Mouse (Mus musculus) forebrain, embryonic 11.5 days (tissue): ENCODE data around the gene BC029722. TPM values are rescaled to one million over a fixed set of nuclear protein-coding genes. Genes with fewer than 3 reads are reported as not detected.

ENCODE experiments used
- ATAC-seq: fragments of 200-750 bp; cut with Nextera tagmentation; replicated peaks from 2 replicates; pipeline ENCODE4 v1.8.0; 2017; ENCODE audit warnings: moderate TSS enrichment; ENCODE audit not compliant: low FRiP score
- DNase-seq: peaks from one replicate; pipeline ENCODE4 v3.0.0-alpha.2; 2017; ENCODE audit warnings: low spot score
- H3K27ac ChIP-seq: fragments of 300-500 bp; sonication (generic); 2 replicates; pipeline ENCODE4 v1.5.1; 2014; ENCODE audit warnings: low read depth, low read length
- H3K27me3 ChIP-seq: fragments of 300-500 bp; sonication (generic); 2 replicates; pipeline ENCODE4 v1.6.1; 2014; ENCODE audit warnings: mild to moderate bottlenecking, low read length, mixed read lengths; ENCODE audit not compliant: control insufficient read depth, insufficient read depth
- H3K36me3 ChIP-seq: fragments of 300-500 bp; sonication (generic); 2 replicates; pipeline ENCODE4 v1.6.1; 2014; ENCODE audit warnings: mild to moderate bottlenecking, low read length, moderate library complexity, mixed read lengths; ENCODE audit not compliant: control insufficient read depth, insufficient read depth
- H3K4me1 ChIP-seq: fragments of 300-500 bp; sonication (generic); replicated peaks from 2 replicates; pipeline ENCODE4 v1.6.1; 2014; ENCODE audit warnings: low read length, mixed read lengths; ENCODE audit not compliant: control insufficient read depth, insufficient read depth
- H3K4me2 ChIP-seq: fragments of 300-500 bp; sonication (generic); 2 replicates; pipeline ENCODE4 v1.6.1; 2014; ENCODE audit warnings: low read depth, mild to moderate bottlenecking, low read length, moderate library complexity, mixed read lengths; ENCODE audit not compliant: severe bottlenecking
- H3K4me3 ChIP-seq: fragments of 300-500 bp; sonication (generic); 2 replicates; pipeline ENCODE4 v1.5.1; 2014; ENCODE audit warnings: low read depth, low read length
- H3K9ac ChIP-seq: fragments of 300-500 bp; sonication (generic); 2 replicates; pipeline ENCODE4 v1.6.1; 2014; ENCODE audit warnings: low read length
- H3K9me3 ChIP-seq: fragments of 300-500 bp; sonication (generic); 2 replicates; pipeline ENCODE4 v1.6.1; 2016; ENCODE audit warnings: low read length, mixed read lengths; ENCODE audit not compliant: control insufficient read depth
- WGBS: fragments of 180-500 bp; shearing (Covaris S2); extraction: QIAGEN DNeasy Blood & Tissue Kit; methylation state at CpG from one replicate; pipeline ENCODE4 v1.1.7; 2014; 5-methylcytosine and 5-hydroxymethylcytosine counted together
- polyA plus RNA-seq: library from polyadenylated mRNA; unstranded; fragments of >200 nt; fragmentation: Nextera tagmentation; extraction: Ambion mirVana; gene quantifications from 2 replicates; pipeline ENCODE4 v1.2.1, GENCODE M21; 2014

Gene BC029722
- polyA plus RNA-seq, 1 experiment from 2014 or later: 6.9 TPM

- Histone ChIP-seq H3K9ac (no peak overlapping the region), H3K36me3 (no peaks in the 10 kb centered on the region), H3K4me1 (no peaks in the 10 kb centered on the region), H3K27ac (no peak overlapping the region), H3K4me3 (no peak overlapping the region), H3K27me3 (no peaks in the 10 kb centered on the region), H3K9me3 (no peaks in the 10 kb centered on the region), H3K4me2 (no peak overlapping the region)
- DNase-seq (no peak), ATAC-seq (no peak)
- WGBS: 59% methylated on average over 3 of the region's 3 CpGs
Observed at GRCm38 (mm10) chr2:155802761-155803160, 16.5 kb downstream of the BC029722 start.

DNA sequence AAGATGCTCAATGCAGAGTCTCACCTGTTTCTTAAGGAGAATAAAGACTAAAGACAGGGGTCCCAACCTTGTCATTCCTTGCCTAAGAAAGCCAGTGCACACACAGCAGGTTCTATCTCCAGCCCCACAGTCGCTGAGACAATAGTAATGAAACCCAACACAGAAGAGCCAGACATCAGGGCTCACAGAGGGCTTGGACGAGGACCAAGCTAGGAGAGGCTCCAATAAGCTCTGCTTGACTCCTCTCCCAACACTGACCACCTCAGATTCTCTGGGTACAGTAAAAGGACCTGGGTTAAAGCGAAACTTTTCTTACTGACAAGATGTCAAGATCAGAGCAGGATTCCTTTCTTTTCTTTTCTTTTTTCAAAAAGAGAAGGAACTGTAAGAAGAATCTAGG lies 20.6 kb downstream of the BC029722 start:
- Histone ChIP-seq H3K27me3 (no peaks in the 10 kb centered on the region), H3K36me3 (no peaks in the 10 kb centered on the region), H3K27ac (no peak overlapping the region), H3K4me3 (no peak overlapping the region), H3K4me1 (no peaks in the 10 kb centered on the region), H3K9ac (no peak overlapping the region), H3K9me3 (no peaks in the 10 kb centered on the region), H3K4me2 (no peak overlapping the region)
- WGBS: 64% methylated on average over 3 of the region's 3 CpGs
- ATAC-seq: no peak
- DNase-seq: no peak

- DNase-seq (no peak), ATAC-seq (no peak)
- Histone ChIP-seq H3K27me3 (no peaks in the 10 kb centered on the region), H3K4me1 (no peaks in the 10 kb centered on the region), H3K36me3 (no peaks in the 10 kb centered on the region), H3K9me3 (no peaks in the 10 kb centered on the region), H3K4me2 (no peak overlapping the region), H3K4me3 (no peak overlapping the region), H3K27ac (no peak overlapping the region), H3K9ac (no peak overlapping the region)
- WGBS: 89% methylated on average over 12 of the region's 12 CpGs
Observed at GRCm38 (mm10) chr2:155794674-155795445, 24.4 kb downstream of the BC029722 start.

DNA sequence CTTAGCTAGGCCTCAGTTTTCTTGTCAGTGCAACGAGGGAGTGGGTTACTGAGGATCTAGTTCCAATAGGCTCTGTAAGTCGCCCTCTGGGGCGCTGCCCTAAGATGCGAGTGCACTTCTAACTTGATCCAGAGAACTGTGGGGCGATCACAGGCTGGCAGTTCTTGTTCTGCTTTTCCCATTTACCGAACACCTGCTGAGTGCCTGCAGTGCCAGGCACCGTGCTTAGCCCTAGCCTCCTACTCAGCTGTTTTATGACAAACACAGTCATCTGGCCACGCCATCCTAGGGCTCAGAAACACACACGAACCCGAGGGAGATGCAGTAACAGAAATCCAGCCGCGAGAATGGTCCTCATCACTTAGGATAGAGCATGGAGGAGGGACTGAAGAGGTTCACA lies 26.3 kb downstream of the BC029722 start:
- Histone ChIP-seq H3K9ac (no peak overlapping the region), H3K4me3 (no peak overlapping the region), H3K4me1 (no peaks in the 10 kb centered on the region), H3K27me3 (no peaks in the 10 kb centered on the region), H3K4me2 (peak overlapping the region; percentile 11; the same call in 1 of the 2 replicates), H3K9me3 (no peaks in the 10 kb centered on the region), H3K27ac (no peak overlapping the region), H3K36me3 (no peaks in the 10 kb centered on the region)
- ATAC-seq (no peak), DNase-seq (no peak)
- WGBS: 27% methylated on average over 12 of the region's 12 CpGs

GRCm38 (mm10) chr2:155787949-155788931 lies 31.0 kb downstream of the BC029722 start:
- Histone ChIP-seq H3K36me3 (no peaks in the 10 kb centered on the region), H3K9me3 (no peaks in the 10 kb centered on the region), H3K4me2 (no peak overlapping the region), H3K9ac (no peak overlapping the region), H3K27ac (no peak overlapping the region), H3K27me3 (no peaks in the 10 kb centered on the region), H3K4me1 (no peaks in the 10 kb centered on the region), H3K4me3 (no peak overlapping the region)
- no peak for ATAC-seq
- WGBS: 84% methylated on average over 18 of the region's 18 CpGs
- no peak for DNase-seq

DNA sequence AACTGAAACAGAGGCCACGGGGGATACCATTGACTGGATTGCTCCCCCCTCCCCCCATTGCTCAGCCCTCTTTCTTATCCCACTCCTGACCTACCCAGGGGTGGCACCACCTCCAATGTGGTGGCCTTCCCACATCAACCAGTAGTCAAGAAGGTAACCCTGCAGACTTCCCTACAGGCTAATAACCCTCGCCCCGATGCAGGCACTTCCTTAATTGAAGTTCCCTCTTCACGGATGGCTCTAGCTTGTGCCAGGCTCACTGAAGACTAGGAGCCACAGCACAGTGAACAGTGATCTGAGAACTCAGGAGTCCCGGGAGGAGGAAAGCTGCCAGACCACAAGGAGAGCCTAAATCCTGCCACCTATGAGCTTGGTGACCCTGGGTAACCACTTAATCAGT lies 32.3 kb downstream of the BC029722 start:
- 78% methylated on average over 5 of the region's 5 CpGs for whole genome bisulfite sequencing
- Histone ChIP-seq H3K27ac (no peak overlapping the region), H3K36me3 (no peaks in the 10 kb centered on the region), H3K4me2 (no peak overlapping the region), H3K4me3 (no peak overlapping the region), H3K9ac (no peak overlapping the region), H3K9me3 (no peaks in the 10 kb centered on the region), H3K27me3 (no peaks in the 10 kb centered on the region), H3K4me1 (no peaks in the 10 kb centered on the region)
- ATAC-seq: no peak
- DNase-seq: no peak

DNA sequence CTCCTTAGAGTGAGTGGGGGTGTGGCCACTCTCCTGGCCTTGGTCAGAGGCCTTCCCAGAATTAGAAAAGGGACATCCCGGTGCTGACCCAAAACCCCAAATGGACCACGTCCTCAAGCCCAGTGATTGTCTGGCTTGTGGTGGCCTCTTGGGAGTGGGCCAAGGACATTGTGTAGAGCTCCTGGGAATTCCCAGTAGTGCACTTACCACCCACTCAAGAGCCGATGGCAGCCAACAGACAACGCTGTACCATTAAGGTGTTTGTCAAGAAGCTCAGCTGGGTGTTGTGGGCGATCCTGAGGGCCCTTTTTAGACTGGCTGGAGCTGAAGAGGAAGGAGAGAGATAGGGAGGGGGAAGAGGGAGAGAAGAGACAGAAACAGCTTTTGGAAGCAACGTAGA lies 34.7 kb downstream of the BC029722 start:
- H3K9ac ChIP-seq: no peak overlapping the region
- no peaks in the 10 kb centered on the region for H3K27me3 ChIP-seq
- 77% methylated on average over 6 of the region's 6 CpGs for WGBS
- no peak overlapping the region for H3K4me3 ChIP-seq
- H3K27ac ChIP-seq: no peak overlapping the region
- H3K4me1 ChIP-seq: no peaks in the 10 kb centered on the region
- no peaks in the 10 kb centered on the region for H3K36me3 ChIP-seq
- no peaks in the 10 kb centered on the region for H3K9me3 ChIP-seq
- no peak overlapping the region for H3K4me2 ChIP-seq
- DNase-seq: no peak
- ATAC-seq: no peak

DNA sequence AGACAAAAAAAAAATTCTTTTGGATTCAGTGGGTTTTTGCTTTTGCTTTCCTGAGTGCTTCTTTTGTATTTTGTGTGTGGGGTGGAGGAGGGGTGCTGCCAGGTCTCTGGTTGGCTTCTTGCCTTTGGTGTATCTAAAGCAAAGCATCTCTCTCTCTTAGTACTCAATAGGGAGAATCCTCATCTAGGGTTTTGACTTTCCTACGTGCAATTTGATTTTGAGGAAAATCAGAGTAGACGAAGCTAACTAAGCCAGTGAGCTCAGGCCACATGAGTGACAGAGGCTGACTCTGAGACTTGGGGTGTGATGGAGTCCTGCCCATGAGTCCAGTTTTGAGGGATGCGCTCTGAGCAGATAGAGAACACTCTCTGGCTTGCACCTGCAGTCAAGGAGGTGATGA lies 39.7 kb downstream of the BC029722 start:
- Histone ChIP-seq H3K4me3 (no peak overlapping the region), H3K27me3 (peaks cover 8% of the 10 kb centered on the region), H3K27ac (no peak overlapping the region), H3K36me3 (no peaks in the 10 kb centered on the region), H3K9me3 (no peaks in the 10 kb centered on the region), H3K9ac (no peak overlapping the region), H3K4me1 (no peaks in the 10 kb centered on the region), H3K4me2 (no peak overlapping the region)
- no peak for DNase-seq
- ATAC-seq: no peak
- 87% methylated on average over 3 of the region's 3 CpGs for WGBS
